Mouse (Mus musculus): ENCODE results near the gene Taldo1.
"Not testable (repeated sequence)": the region's sequence is repeated elsewhere in the genome, so short reads cannot be mapped to it uniquely, and the experiment has no call there.

Taldo1 gene

DNA sequence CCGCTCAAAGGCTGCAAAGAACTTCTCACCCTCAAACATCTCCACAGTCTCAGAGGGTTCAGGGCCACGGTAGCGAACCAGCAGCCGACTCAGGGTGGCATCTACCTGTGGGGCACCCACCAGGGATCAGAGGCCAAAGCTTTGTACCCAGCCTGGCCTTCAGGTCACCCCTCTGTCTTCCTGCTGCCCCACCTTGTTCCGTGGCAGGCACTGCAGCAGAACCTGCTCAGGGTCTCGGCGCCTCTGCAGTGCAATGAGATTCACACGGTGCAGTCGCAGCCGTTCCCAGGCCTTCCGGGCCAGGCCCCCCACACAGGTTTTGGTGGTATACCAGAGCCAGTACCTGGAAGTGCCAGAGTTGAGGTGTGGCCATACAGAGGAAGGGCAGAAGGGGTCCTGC lies 47.8 kb downstream of the Taldo1 start:
- no peak for DNase-seq (ENCODE audit: low spot score)

DNA sequence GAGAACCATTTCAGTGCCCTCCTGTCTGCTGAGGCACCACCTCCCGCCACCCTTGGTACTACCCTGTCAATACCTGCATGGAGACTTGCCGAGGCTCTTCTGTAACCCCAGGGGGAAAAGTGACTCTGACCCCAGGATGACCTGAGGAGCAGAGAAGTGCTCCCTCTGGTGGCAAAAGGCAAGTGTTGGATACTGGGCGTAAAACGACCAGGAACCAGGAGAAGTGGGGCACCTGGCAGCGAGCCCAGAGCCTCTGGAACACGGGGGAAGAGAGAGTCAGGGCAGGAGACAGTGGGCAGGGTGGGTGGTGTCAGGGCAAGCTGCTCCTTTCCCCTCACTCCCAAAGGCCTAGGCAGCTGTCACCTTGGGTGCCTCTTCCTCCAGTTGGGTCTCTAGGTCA lies 48.6 kb downstream of the Taldo1 start:
- no peak for DNase-seq (ENCODE audit: low spot score)

DNA sequence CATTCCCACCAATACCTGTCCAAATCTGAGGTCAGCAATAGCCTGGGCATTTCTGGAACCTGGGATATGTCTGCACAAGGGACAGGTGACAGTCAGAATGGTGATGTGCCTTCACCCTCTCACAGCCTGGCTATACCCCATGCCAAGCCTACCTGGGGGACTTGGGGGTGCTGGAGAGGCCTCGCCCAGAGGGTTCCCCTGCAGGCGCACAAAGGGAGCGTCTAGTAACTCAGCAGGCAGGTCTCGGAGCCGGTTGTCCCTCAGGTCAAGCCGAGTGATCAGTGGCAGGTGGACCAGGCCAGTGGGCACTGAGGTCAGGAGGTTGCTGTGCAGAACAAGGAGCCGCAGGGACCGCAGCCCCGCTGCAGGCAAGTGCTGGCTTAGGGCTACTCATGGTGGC lies 49.5 kb downstream of the Taldo1 start:
- no peak for DNase-seq (ENCODE audit: low spot score)

DNA sequence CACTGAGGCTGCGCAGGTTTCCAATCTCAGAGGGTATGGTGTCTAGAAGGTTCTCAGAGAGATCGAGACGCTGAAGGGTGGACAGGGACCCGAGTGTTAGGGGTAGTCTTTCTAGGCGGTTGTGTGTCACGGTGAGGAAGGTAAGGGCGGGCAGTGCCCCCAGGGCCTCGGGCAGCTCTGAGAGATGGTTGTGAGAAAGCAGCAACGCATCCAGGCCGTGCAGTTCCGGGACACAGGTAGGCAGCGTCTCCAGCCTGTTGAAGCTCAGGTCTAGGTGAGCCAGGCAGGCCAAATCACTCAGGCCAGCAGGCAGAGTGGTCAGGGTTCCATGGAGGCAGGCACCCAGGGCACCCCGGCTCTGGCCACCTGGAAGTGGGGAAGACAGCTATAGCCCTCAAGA lies 50.2 kb downstream of the Taldo1 start:
- no peak for DNase-seq (ENCODE audit: low spot score)

DNA sequence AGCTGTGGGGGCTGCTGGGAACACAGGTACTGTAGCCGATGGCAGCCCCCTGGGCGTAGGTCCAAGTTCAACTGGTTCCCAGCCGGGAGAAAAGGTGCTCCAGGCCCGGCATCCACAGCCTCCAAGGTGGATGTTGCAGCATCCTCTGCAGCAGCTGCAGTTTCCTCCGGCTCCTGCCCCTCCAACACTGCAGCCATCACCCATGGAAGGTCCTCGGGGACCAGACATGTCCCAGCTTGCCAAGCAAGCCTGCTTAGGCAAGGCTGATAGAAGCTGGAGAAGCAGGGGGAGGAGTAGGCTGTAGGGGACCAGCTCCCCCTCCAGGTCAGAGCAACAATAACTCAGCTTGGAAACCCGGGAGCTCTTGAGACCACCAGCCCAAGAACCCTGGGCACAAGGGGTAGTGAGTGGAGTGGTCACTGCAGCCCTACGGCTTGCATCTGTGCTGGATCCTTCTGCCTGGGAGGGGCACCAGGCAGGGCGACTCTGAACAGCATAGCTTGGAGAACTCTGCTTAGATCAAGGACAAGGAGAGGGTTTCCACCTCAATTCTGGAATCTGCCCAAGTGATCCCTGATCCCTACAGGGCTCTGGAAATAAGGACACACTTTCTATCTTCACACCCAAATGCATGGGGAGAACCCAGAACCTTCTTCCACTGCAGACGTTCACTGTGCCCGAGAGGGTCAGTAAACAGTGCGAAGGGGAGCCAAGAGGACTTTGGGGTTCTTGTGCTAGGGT lies 51.3 kb downstream of the Taldo1 start:
- DNase-seq (ENCODE audit: low spot score), result no peak

DNA sequence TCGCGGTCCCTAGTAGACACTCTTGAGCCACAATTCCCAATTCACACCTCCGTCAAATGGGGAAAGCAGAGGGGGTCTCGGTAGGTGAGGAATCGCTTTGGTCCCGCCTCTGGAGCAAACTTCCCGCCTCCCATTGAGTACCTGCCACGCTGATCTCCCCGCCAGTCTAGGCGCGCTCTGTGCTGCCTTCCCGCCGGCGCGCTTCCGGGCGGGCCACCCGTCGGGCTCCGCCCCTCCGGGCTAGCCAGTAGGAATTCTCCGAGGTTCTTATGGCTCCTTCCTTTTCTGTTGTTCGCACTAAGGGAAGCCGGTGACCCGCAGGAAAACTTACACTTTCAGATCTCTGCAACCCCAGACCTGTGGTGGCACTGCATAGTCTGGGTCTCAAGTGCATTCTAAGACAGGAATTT lies 51.8 kb downstream of the Taldo1 start, which contains the start of gene Pidd1:
Pidd1 (minus strand) TSS at position 198 of the 410 bp plus-strand sequence.
- DNase-seq (ENCODE audit: low spot score), result no peak

DNA sequence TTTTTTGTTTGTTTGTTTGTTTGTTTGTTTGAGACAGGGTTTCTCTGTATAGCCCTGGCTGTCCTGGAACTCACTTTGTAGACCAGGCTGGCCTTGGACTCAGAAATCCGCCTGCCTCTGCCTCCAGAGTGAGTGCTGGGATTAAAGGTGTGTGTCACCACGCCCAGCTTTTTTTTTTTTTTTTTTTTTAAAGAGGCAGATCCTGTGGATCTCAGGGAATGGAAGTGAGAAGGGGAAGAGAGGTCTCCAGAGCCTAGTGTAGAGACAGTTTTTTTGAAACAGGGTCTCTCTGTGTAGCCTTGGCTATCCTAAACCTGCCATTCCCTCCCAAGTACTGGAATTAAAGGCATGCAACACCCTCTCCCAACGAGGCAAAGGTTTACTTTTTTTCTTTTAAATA lies 54.4 kb downstream of the Taldo1 start:
- not testable (repeated sequence) for DNase-seq (ENCODE audit: low spot score)

DNA sequence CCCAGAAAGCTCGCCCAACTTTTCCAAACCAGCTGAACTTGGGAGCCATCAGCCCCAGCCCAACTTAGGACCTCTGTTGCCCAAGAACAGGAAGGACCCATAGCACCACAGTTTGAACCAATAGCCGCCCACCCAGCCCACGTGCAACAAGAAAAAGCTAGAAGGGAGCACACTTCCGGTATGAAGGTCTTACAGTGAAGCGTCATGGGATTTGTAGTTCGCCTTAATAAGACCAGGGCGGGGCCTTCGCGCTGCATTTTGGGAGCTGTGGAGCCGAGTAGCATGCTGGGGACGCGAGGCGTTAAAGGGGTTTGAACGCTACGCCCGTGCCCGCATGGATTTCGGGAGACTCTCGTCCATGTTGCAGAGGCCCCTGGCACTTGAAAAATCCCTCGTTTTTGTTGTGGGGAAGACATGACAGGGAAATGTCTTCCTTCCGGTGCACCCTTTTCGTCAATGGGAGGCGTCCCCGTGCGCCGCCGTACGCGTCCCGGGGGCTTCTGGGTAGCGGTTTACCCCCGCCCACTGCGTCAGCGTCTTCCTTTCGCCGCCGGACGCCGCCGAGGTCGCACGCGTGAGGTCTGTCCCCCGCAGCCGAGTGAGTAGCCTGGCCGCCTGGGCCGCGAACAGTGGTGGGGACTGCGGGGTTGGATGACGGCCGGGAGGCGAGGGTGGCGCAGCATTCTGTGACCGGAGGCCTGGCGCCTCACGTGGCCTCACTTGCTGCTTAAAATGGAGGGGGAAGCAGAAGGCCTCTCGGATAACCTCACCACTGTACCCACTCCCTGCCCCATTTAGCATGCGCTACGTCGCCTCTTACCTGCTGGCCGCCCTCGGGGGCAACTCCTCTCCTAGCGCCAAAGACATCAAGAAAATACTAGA lies 55.4 kb downstream of the Taldo1 start, which contains the start of gene Rplp2:
Rplp2 (plus strand) TSS at position 261 of the 882 bp plus-strand sequence.
- DNase-seq (ENCODE audit: low spot score), result peak; percentile 89

DNA sequence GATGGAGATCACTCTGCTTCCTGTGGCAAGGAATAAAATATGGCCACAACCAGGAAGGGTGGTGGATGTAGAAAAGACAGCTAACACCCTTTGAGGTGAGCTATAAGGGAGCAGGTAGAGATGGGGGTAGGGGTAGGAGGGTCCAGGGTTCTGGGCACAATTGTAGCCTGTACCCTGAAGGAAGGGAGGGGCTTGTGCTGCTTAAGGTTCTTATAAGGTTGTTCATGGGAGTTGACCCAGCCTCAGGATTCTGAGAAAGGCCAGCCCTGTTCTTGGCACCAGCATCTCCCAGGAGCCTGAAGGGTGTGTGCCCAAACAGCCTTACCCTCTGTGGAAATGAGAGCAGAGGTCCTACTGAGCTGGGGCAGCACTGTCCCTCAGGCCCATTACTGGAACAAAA lies 59.9 kb downstream of the Taldo1 start:
- DNase-seq (ENCODE audit: low spot score), result no peak
